In genomic region chr17:24937266-24937665, GRCm38 (mm10) we compare ENCODE assay signal across 8 mouse cellular contexts. TPM values are rescaled to one million over a fixed set of nuclear protein-coding genes. Genes with fewer than 3 reads are reported as not detected.
A peak's percentile ranks its signal among the peaks of the same experiment; 100 is the strongest.
DNase-seq lines count a peak whose midpoint lies in the region; ATAC-seq and TF ChIP-seq lines count a peak whose summit lies in the region.

No protein-coding gene starts in this region.

- TF ChIP-seq CTCF in left cerebral cortex, adult 2 months (IDR thresholded peaks at IDR 0.05): peak; percentile 28

- H3K9ac ChIP-seq in embryonic facial prominence, embryonic 12.5 days: peak overlapping the region; percentile 90
- H3K9ac ChIP-seq in intestine, embryonic 15.5 days: peak overlapping the region; percentile 53
- peak overlapping the region; percentile 98 for H3K9ac ChIP-seq in neural tube, embryonic 13.5 days

- no peaks in the 10 kb centered on the region for H3K27me3 ChIP-seq in embryonic facial prominence, embryonic 12.5 days
- no peaks in the 10 kb centered on the region for H3K27me3 ChIP-seq in intestine, embryonic 15.5 days (replicated peaks)
- H3K27me3 ChIP-seq in neural tube, embryonic 13.5 days: no peaks in the 10 kb centered on the region

- H3K36me3 ChIP-seq in embryonic facial prominence, embryonic 12.5 days: no peaks in the 10 kb centered on the region
- no peaks in the 10 kb centered on the region for H3K36me3 ChIP-seq in intestine, embryonic 15.5 days
- H3K36me3 ChIP-seq in neural tube, embryonic 13.5 days: peaks cover 11% of the 10 kb centered on the region; the same call in 1 of the 2 replicates

- 50% methylated on average over 6 of the region's 6 CpGs for WGBS in embryonic facial prominence, embryonic 12.5 days
- 44% methylated on average over 6 of the region's 6 CpGs for WGBS in intestine, embryonic 15.5 days
- 49% methylated on average over 6 of the region's 6 CpGs for WGBS in neural tube, embryonic 13.5 days

- H3K9me3 ChIP-seq in embryonic facial prominence, embryonic 12.5 days: no peaks in the 10 kb centered on the region
- no peaks in the 10 kb centered on the region for H3K9me3 ChIP-seq in intestine, embryonic 15.5 days
- H3K9me3 ChIP-seq in neural tube, embryonic 13.5 days: no peaks in the 10 kb centered on the region

- no peak for DNase-seq in left cerebral cortex, adult 2 months (ENCODE audit: extremely low spot score in 1 of 2, low spot score in 2 of 2)
- no peak for DNase-seq in left cerebral cortex, adult 9 months (ENCODE audit: low spot score in 2 of 2)
- no peak for DNase-seq in layer of hippocampus, adult 9-11 months
- DNase-seq in spleen, postnatal 4 days (ENCODE audit: low spot score in 2 of 2): no peak
- no peak for DNase-seq in testis, postnatal 14 days (ENCODE audit: low spot score)

- peak overlapping the region; percentile 77 for H3K4me2 ChIP-seq in embryonic facial prominence, embryonic 12.5 days (replicated peaks)
- H3K4me2 ChIP-seq in intestine, embryonic 15.5 days (replicated peaks): peak overlapping the region; percentile 81
- peak overlapping the region; percentile 93 for H3K4me2 ChIP-seq in neural tube, embryonic 13.5 days

- ATAC-seq in embryonic facial prominence, embryonic 12.5 days (ENCODE audit: insufficient number of reproducible peaks, insufficient read depth, low FRiP score, low TSS enrichment): no peak; the same call in 1 of the 2 replicates
- no peak for ATAC-seq in intestine, embryonic 15.5 days
- ATAC-seq in neural tube, embryonic 13.5 days (ENCODE audit: low read depth): no peak

- peaks cover 15% of the 10 kb centered on the region for H3K4me1 ChIP-seq in embryonic facial prominence, embryonic 12.5 days
- H3K4me1 ChIP-seq in intestine, embryonic 15.5 days (replicated peaks): peaks cover 13% of the 10 kb centered on the region
- H3K4me1 ChIP-seq in neural tube, embryonic 13.5 days (replicated peaks): peaks cover 34% of the 10 kb centered on the region

- peak overlapping the region; percentile 68 for H3K4me3 ChIP-seq in left cerebral cortex, adult 2 months
- H3K4me3 ChIP-seq in embryonic facial prominence, embryonic 12.5 days: peak overlapping the region; percentile 98
- peak overlapping the region; percentile 99 for H3K4me3 ChIP-seq in intestine, embryonic 15.5 days (replicated peaks)
- peak overlapping the region; percentile 80 for H3K4me3 ChIP-seq in neural tube, embryonic 13.5 days

- H3K27ac ChIP-seq in left cerebral cortex, adult 2 months: peak overlapping the region; percentile 91
- H3K27ac ChIP-seq in embryonic facial prominence, embryonic 12.5 days: peak overlapping the region; percentile 81
- H3K27ac ChIP-seq in intestine, embryonic 15.5 days: peak overlapping the region; percentile 67; the same call in 1 of the 2 replicates
- H3K27ac ChIP-seq in neural tube, embryonic 13.5 days (replicated peaks): peak overlapping the region; percentile 84

- intact Hi-C loops in left cerebral cortex, adult 2 months (cut with DNase I): no loop called here

RNA-seq across cellular contexts. Expression of gene Mapk8ip3, which starts 0.5 kb away (rescaled TPM):
- 100 to 1,000 TPM; 390 to 407 TPM for total RNA-seq in left cerebral cortex, adult 2 months (2021)
- polyA plus RNA-seq in embryonic facial prominence, embryonic 12.5 days (2016; fragmentation: Nextera tagmentation; extraction: Ambion mirVana): 55.8 and 59.5 TPM in 2 replicates
- polyA plus RNA-seq in intestine, embryonic 15.5 days (2015; fragmentation: Nextera tagmentation; extraction: Ambion mirVana): 22.4 and 23.2 TPM in 2 replicates
- polyA plus RNA-seq in neural tube, embryonic 13.5 days (2015; fragmentation: Nextera tagmentation; extraction: Ambion mirVana): 82.2 and 85.8 TPM in 2 replicates

RNA-seq across cellular contexts. Expression of gene Jpt2, which starts 23.2 kb away (rescaled TPM):
- total RNA-seq in left cerebral cortex, adult 2 months (2021): 1 to 10 TPM; 5.3 to 6.9 TPM
- 270 and 277 TPM in 2 replicates for polyA plus RNA-seq in embryonic facial prominence, embryonic 12.5 days (2016; fragmentation: Nextera tagmentation; extraction: Ambion mirVana)
- polyA plus RNA-seq in intestine, embryonic 15.5 days (2015; fragmentation: Nextera tagmentation; extraction: Ambion mirVana): 183 and 187 TPM in 2 replicates
- polyA plus RNA-seq in neural tube, embryonic 13.5 days (2015; fragmentation: Nextera tagmentation; extraction: Ambion mirVana): 100 and 110 TPM in 2 replicates

RNA-seq across cellular contexts. Expression of gene Nme3, which starts 41.0 kb away (rescaled TPM):
- 10 to 100 TPM; 46.5 to 51.2 TPM for total RNA-seq in left cerebral cortex, adult 2 months (2021)
- 44.8 and 46.1 TPM in 2 replicates for polyA plus RNA-seq in embryonic facial prominence, embryonic 12.5 days (2016; fragmentation: Nextera tagmentation; extraction: Ambion mirVana)
- 71.7 and 85.4 TPM in 2 replicates for polyA plus RNA-seq in intestine, embryonic 15.5 days (2015; fragmentation: Nextera tagmentation; extraction: Ambion mirVana)
- polyA plus RNA-seq in neural tube, embryonic 13.5 days (2015; fragmentation: Nextera tagmentation; extraction: Ambion mirVana): 86.0 and 89.0 TPM in 2 replicates

RNA-seq across cellular contexts. Expression of gene Mrps34, which starts 42.4 kb away (rescaled TPM):
- 10 to 100 TPM; 67.6 to 72.1 TPM for total RNA-seq in left cerebral cortex, adult 2 months (2021)
- polyA plus RNA-seq in embryonic facial prominence, embryonic 12.5 days (2016; fragmentation: Nextera tagmentation; extraction: Ambion mirVana): 99.6 and 107 TPM in 2 replicates
- polyA plus RNA-seq in intestine, embryonic 15.5 days (2015; fragmentation: Nextera tagmentation; extraction: Ambion mirVana): 111 and 117 TPM in 2 replicates
- polyA plus RNA-seq in neural tube, embryonic 13.5 days (2015; fragmentation: Nextera tagmentation; extraction: Ambion mirVana): 71.1 and 85.7 TPM in 2 replicates

RNA-seq across cellular contexts. Expression of gene Eme2, which starts 42.4 kb away (rescaled TPM):
- total RNA-seq in left cerebral cortex, adult 2 months (2021): 10 to 100 TPM; 54.8 to 55.2 TPM
- polyA plus RNA-seq in embryonic facial prominence, embryonic 12.5 days (2016; fragmentation: Nextera tagmentation; extraction: Ambion mirVana): 38.7 and 42.4 TPM in 2 replicates
- polyA plus RNA-seq in intestine, embryonic 15.5 days (2015; fragmentation: Nextera tagmentation; extraction: Ambion mirVana): 27.3 and 27.4 TPM in 2 replicates
- polyA plus RNA-seq in neural tube, embryonic 13.5 days (2015; fragmentation: Nextera tagmentation; extraction: Ambion mirVana): 32.7 and 36.3 TPM in 2 replicates
